Mouse (Mus musculus) c-Kit-positive CD71-positive TER-119-negative erythroid progenitor cells, embryonic 14.5 days (primary cell): ENCODE data around the gene Dscam.

ENCODE experiments used
- DNase-seq: peaks from one replicate; pipeline ENCODE4 v3.0.0-alpha.2; 2013; ENCODE audit warnings: low read depth

Gene Dscam

GRCm38 (mm10) chr16:97170513-97171081 lies at the start of gene Dscam:
Gene Dscam, minus strand, starts transcription at chr16:97170752.
- DNase-seq: no peak

DNA sequence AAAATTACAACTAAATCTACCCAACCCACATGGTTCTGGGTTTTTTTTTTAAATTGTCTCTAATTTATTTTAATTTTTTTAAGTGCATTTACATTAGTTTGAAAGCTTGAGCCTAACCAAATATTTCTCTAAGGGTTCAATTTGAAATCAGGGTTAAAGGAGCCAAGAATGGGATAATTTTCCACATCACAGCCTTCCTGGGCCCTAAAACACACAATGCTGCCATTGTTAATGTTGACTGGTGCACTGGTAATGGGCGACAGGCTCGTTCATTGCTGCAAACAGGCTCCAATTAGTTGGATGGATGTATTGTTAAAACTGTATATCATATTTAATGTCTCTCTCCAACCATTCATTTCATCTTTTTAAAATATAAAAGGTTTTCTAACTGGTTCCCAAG lies 48.8 kb upstream of the Dscam start:
- no peak for DNase-seq

DNA sequence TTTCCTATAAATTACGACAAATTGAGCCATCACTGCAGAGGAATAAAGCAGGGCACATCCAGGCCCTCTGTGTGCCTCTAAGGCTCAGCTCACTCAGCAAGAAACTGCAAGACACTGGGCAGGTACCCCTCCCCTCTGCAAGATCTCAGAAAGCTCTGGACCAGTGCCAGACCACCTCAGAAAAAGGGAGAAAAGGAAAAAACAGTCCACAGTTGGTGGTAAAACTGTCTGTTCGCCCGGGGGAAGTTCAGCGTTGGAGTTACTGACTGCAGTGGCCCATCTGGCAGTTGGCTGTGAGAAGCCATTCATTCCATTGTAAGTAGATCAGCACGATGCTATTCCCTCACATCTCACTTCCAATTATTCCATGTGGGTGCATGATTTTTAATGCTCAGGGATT lies 39.4 kb upstream of the Dscam start:
- no peak for DNase-seq

GRCm38 (mm10) chr16:97208276-97208675 lies 37.7 kb upstream of the Dscam start:
- DNase-seq: no peak

- no peak for DNase-seq
These were observed 33.5 kb upstream of the Dscam start for GRCm38 (mm10) chr16:97204090-97204489.

DNA sequence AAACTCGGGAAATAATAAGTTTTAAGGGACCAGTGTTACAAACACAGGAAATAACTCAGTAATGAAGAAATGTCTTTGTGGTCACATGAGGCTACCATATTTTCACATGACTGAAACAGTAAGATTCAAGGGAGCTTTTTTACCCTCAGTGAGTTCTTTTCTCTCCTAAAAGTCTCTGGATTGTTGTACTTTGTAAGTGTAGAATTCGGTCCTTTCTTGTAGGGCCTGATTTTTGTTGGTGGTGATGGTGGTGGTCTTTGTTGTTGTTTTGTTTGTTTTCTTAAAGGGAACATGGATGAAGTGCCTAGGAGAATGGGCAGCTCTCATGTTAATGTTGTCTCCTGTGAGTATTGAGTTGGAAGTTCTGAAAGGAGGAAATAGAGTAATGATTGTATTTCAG lies 33.0 kb upstream of the Dscam start:
- no peak for DNase-seq

DNA sequence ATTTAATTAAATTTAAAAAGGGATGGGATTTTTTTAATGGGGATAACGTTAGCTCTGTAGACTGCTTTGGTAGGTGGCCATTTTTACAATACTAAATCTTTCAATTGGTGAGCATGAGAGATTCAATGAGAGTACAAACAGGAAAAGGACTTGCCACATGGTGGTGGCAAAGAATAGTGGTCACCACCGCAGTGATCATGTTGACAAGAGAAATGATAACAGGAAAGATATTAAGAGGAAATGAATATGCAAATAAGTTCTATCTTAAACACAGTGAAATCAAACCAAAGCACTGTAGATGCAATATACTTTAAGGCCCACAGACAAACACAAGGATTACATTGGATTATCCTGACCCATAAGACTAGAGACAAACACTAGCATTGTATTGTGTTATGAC lies 24.1 kb upstream of the Dscam start:
- no peak for DNase-seq

- no peak for DNase-seq
These were observed 23.6 kb upstream of the Dscam start for GRCm38 (mm10) chr16:97194179-97194578.

- DNase-seq: no peak
These were observed 21.7 kb upstream of the Dscam start for GRCm38 (mm10) chr16:97192296-97192695.

- DNase-seq: no peak
These were observed 20.1 kb upstream of the Dscam start for GRCm38 (mm10) chr16:97190604-97191003.

DNA sequence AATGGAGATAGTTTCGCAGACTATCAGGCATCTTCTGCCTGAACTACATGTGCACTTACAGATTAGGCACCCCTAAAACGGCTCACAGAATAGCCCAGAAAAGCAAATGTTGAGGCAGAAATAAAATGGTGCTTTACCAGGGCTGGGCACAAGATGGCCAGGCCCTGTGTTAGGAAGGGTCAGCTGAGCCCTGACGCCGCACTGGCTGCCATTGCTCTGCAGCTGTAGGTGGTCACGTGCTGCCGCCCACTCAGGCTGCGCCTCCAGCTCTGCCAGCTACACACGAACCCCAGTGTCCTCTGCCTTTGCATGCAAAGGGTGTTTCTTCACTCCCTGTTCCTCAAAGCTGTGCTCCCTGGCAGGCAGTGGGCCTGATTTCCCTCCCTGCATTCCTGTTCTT lies 948 bp upstream of the Dscam start:
- DNase-seq: no peak

DNA sequence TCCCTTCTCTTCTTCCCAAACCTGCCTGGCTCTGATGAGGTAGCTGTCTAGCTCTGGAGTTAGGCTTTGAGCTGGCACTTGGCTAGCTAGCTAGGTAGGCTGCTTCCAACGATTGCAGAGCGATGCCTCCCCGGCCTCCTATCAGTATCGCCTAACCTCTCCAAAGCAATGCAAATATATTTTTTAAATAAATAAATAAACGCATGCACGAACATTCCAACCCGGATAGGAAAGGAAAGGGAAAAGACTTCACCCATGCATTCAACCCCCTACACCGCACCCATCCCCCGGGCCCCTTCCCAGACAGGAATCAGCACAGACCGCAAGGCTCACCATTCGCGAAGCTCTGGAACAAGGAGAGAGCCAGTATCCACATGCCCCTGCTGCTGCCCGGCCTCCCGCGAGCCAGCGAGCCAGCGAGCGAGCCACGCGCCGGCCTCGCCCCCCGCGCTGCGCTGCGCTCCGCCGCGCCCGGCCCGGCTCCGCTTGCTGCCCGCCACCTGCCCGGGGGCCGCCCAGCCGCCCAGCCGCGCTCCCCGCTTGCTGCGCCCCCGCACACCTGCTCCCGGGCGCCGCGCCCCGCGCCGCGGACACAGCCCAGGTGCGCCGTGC lies 545 bp downstream of the Dscam start:
- no peak for DNase-seq

DNA sequence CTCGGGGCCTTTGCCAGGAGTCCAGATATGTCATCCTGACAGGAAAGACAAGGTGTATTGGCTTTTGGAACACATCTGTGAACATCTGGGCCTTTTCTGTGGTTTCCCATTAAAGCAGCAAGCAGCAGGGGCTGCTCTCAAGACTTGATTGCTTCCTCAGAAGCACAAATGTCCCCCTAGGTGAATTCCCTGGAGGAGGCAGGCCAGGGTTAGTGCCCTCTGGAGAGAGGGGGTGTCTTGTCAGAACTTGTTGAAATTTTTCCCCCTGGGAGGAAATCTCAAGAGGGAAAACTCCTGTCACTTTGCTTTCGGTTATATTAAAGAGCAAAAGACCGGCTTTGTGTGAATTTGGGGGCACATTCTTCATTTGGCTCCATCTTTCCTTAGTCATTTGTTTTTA lies 1.9 kb downstream of the Dscam start:
- no peak for DNase-seq

DNA sequence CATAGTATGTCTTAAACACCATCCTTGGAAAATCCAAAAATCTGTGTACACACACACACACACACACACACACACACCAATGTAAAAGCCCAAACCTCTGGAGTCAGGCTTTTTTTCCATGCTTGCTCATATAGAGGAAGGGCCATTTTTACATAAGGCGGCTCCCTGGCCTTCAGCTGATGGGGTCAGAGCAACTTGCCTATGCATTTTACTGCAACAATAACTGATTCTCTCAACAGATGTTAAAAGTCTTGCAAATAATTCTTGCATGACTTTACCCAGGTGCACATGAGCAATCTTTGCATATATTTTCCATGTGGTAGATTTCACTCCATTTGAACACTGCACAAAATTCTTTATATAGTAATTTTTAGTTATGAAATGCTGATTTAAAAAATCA lies 2.5 kb downstream of the Dscam start:
- DNase-seq: no peak

DNA sequence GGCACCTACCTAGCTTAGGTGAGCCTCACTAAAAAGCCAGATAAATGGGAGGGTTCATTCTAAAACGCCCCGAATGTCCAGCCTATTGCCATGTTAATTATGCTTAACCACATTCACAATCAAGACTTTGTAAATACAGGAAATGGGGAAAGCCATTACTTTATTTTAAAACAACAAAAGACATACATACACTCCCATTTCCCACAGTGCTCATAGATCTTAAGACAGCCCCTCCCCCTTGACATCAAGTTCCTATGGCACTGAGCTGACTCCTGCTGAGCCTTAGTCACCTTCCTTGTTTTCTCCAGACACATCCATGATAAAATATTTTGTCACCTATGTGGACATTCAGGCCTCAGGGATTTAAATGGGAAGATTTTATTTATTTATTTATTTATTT lies 4.4 kb downstream of the Dscam start:
- DNase-seq: no peak

DNA sequence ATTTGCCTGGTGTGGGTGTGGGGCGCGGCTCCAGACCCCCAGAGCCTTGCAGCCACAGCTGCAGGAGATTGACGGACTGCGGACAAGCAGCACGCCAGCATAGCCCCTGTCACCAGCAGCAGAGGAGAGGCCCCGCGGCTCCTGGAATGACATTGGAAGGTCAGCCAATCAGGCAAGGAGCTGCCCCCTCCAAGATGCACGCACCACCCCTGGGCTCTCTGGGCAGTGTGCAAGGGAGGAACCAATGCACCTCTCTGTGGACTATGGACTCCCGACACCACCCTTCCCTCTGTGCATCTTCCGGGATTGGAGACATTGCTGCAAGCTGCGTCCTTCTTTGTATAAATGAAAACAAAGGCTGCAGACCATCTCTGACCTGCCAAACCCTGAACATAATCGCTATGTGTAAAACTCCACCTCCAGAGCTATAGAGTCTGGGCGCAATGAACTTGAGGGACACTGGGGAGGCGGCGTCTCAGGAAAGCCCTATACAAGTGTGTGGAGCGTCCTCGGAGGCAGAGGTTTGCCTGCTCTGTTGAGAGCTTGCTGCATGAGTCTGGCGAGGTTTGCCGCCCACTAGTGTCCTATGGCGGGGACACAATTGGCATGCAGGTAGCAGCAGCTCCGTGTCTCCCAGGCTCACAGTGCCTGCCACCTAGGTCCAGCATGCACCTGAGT lies 5.0 kb downstream of the Dscam start:
- DNase-seq: no peak

DNA sequence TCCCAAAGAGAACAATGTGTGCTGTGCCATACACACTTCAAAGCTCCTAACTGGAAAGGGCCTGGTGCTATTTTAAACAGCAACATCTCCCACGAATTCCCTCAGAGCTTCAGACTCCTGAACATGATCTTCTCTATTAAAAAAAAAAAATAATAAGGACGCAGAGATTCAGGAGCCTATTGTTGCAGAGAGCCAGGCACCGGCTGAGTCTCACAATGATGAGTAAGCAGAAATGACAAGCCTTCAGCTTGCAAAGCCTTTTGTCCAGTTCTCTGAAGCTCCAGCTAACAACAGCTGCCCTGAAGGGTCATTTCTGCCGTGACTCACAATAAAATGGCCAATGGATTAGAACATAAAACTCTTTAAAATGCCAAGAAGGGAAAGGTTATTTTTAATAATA lies 12.3 kb downstream of the Dscam start:
- DNase-seq: no peak

- no peak for DNase-seq
These were observed 25.9 kb downstream of the Dscam start for GRCm38 (mm10) chr16:97144544-97145194.

GRCm38 (mm10) chr16:97141943-97142342 lies 28.6 kb downstream of the Dscam start:
- no peak for DNase-seq

GRCm38 (mm10) chr16:97135003-97135827 lies 35.3 kb downstream of the Dscam start:
- DNase-seq: no peak

- DNase-seq: no peak
These were observed 43.3 kb downstream of the Dscam start for GRCm38 (mm10) chr16:97127296-97127695.

- DNase-seq: no peak
These were observed 60.5 kb downstream of the Dscam start for GRCm38 (mm10) chr16:97110028-97110427.
